Mouse (Mus musculus) kidney, postnatal 36 days (tissue): ENCODE data around the gene Nol11.

ENCODE experiments used
- DNase-seq, 2 experiments: peaks; one replicate each; pipeline ENCODE4 v3.0.0; 2021 to 2022; ENCODE audit warnings: mixed read lengths in 2 of 2

Gene Nol11

GRCm38 (mm10) chr11:107188565-107189552 lies at the start of gene Nol11:
Gene Nol11, minus strand, starts transcription at chr11:107189381.
- peak; percentile 99 for DNase-seq

GRCm38 (mm10) chr11:107238506-107238905 lies 49.3 kb upstream of the Nol11 start:
- no peak for DNase-seq

DNA sequence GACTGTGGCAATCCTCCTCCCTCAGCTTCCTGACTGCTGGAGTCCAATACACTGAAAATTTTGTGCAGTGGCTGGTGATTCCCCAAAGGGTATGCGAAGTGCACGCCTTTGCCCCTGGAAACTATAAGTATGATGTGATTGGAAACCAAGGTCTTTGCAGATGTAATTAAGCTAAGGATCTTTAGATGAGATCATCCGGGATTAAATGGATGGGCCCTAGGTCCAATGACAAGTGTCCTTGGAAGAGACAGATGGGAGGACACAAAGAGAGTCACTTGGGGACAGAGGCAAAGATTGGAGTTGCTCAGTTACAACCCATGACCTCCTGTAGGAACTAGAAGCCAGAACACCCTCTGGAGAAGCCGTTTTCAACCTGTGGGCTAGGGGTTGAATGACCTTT lies 48.4 kb upstream of the Nol11 start:
- DNase-seq: no peak

DNA sequence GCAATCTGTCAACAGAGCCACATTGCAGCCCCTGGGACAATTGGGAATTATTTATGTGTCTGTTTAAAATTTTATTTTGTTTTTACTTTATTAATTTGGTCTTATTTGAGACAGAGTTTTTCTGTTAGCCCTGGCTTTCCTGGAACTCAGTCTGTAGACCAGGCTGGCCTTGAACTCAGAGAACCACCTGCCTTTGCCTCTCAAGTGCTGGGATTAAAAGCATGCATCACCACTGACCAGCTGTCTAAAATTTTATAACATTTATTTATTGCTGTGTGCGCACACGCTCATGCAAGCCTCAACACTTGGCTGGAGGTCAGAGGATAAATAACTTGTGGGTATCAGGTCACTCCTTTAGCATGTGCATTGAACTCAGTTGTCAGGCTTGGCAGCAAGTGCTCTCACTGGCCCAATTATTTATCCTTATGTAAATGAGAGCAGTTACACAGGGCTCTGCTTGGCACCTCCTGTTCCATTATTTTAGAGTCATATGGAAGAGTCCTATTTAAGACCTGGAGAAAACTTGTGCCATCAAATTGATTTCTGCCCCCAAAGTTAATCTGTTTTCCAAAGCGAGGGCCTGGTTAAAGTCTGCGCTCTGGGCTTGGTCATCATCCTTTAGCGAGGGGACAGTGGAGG lies 44.2 kb upstream of the Nol11 start:
- no peak for DNase-seq

DNA sequence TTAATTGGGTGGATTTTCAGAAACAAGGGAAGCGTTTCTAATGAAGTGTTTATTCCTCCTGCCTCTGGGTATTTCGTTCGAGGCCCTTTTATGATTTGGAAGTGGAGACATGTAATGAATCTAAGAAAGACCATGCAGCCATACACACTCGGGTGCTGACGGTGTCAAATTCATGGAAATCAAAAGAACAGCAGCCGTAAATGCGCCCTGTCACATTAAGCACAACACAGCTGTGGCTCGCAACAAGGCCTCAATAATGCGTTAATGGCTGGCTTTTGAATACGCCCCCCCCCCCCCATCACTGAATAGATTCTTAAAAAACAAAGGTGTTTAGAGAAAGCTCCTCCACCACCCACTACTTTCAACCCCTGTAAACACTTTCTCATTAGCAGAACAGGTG lies 40.9 kb upstream of the Nol11 start:
- no peak for DNase-seq

GRCm38 (mm10) chr11:107226431-107226830 lies 37.2 kb upstream of the Nol11 start:
- DNase-seq: no peak

- DNase-seq: no peak
Observed at GRCm38 (mm10) chr11:107226013-107226412, 36.8 kb upstream of the Nol11 start.

DNA sequence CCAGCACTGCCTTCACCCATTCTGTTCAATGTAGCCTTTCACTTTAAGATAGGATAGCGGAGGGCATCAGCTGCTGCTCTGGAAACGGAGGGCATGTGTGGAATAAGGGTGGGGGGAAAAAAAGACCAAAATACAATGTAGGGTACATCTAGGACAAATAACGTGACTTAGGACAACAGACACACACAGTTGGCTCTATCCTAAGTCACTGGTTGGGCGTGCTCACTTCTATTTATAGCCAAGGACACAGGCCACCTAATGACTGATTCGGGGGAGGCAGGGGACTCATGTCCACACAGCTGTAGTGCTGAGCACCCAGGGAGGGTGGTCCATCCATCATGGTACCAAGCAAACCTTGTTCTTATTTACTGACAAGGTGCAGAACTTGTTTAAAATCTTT lies 36.1 kb upstream of the Nol11 start:
- DNase-seq: no peak

GRCm38 (mm10) chr11:107223667-107224214 lies 34.6 kb upstream of the Nol11 start:
- DNase-seq: no peak

- peak in 1 of 2 experiments; percentile 37 for DNase-seq
Observed at GRCm38 (mm10) chr11:107223169-107223561, 34.0 kb upstream of the Nol11 start.

DNA sequence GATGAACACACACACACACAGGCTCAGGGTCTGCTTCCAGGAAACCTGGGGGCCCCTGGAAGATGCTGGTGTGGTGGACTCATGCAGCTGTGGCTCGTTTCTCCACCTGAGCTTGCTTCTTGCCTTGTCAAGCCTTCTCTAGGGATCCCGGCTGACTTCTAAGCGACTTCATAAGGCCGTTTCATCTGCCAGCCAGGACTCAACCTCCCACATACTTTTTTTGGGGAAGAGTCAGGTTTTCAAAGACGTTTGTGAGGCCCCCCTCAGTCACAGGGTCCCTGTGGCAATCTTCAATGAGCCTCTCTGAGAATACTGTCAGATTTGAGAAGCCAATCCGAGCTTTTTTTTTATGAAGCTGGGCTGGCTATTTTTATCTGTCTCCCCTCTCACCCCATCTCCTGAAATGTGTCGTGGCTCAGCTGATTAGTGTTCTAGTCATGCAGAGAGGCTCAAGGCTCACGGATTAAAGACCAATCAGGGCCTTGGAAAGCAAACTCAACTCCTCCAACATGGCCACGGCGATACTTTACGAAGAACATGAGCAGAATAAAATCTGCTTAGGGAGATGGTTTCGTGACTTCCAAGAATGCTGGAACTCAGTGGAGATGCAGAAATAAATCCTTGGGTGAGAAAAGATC lies 33.5 kb upstream of the Nol11 start:
- no peak for DNase-seq

- DNase-seq: no peak
Observed at GRCm38 (mm10) chr11:107215111-107215510, 25.9 kb upstream of the Nol11 start.

- peak; percentile 25 to 35 for DNase-seq
Observed at GRCm38 (mm10) chr11:107213745-107214144, 24.6 kb upstream of the Nol11 start.

DNA sequence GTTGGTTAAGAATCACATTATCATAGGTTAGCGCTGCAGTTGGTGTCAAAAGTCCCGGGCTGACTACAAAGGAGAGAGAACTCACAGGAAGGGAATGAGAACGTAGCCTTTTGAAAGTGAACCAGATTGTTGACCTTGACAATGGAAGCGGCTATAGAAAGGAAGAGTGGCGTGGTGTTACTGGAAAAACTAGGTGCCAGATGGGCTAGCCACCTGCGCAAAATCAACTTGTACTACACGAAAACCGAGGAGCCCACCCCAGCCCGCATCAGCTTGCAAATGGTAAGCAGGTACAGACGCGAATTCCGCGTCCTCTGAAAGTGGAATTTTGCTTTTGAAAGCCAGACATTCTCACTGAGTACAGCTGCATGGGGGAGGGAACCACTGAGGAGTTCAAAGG lies 20.6 kb upstream of the Nol11 start:
- no peak for DNase-seq

DNA sequence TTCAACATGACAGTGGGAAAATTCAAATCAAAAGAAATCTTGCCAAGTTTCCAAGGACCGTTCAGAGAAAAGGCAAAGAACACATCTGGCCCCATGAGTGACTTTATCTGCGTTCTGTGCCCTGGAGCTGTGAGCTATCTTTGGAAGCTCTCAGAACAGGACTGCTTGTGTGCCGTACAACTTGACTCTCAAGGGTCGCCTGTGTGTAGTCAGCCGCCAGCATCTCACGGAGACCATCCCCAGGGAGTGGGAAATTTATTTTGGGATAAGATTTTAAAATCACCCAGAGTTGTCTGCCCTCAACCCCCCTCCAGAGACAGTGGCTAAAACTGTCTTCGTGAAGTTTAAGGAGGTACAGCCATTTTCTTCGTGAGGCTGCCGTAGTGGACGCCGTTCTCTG lies 12.6 kb upstream of the Nol11 start:
- no peak for DNase-seq

GRCm38 (mm10) chr11:107199281-107199680 lies 10.1 kb upstream of the Nol11 start:
- no peak for DNase-seq

- DNase-seq: no peak
Observed at GRCm38 (mm10) chr11:107195334-107195733, 6.2 kb upstream of the Nol11 start.

DNA sequence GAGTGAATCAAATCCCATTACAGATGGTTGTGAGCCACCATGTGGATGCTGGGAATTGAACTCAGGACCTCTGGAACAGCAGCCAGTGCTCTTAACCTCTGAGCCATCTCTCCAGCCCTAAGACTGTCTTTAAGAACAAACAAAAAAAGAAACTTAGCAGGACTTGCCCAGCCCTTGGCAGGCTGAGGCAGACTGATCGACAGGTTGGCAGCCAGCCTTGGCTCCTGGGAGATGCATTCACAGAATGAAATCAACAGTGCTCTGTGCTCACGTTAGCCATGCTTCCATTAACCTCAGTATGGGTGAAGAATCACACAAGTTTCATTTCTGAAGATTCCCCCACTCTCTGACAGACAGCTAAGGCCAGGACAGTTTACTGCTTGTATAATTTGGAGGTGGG lies 1.2 kb upstream of the Nol11 start:
- DNase-seq: peak in 1 of 2 experiments; percentile 14

DNA sequence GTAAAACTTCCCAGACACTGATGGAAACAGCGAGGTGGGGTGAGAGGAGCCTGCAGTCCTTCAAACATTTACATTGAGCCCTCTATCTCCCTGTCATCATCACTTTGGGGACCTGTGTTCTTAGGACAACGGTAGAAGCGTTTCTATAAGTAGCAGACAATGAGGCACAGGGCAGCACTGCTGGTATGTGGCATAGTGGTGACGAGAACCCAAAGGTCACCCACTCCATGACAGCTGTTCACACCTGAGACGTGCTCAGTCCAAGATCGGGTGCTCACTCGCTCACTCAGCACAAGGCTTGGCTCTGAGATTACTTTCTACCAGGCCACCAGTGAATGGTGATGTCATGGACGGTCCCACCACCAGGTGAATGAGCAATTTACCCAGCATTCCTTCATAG lies 5.4 kb downstream of the Nol11 start:
- no peak for DNase-seq

- no peak for DNase-seq
Observed at GRCm38 (mm10) chr11:107161215-107161614, 28.0 kb downstream of the Nol11 start.

DNA sequence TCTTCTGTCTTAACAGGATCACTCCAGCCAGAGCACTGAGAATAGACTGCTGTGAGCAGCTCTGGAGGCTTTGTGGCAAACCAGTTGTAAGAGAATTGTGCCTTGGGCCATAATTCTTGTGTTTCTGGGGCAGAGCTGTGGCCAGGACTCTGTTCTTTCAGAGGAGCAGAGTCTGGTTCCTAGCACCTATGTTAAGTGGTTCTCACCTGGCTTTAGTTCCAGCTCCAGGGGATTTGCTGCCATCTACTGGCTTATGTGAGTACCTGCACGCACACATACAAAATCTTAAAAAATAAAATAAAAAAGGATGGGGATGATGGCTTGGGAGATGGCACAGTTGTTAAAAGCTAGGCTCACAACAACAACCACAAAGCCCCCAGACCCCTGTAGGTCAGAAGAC lies 30.1 kb downstream of the Nol11 start:
- DNase-seq: peak in 1 of 2 experiments; percentile 12

GRCm38 (mm10) chr11:107156977-107157642 lies 32.1 kb downstream of the Nol11 start:
- no peak for DNase-seq

DNA sequence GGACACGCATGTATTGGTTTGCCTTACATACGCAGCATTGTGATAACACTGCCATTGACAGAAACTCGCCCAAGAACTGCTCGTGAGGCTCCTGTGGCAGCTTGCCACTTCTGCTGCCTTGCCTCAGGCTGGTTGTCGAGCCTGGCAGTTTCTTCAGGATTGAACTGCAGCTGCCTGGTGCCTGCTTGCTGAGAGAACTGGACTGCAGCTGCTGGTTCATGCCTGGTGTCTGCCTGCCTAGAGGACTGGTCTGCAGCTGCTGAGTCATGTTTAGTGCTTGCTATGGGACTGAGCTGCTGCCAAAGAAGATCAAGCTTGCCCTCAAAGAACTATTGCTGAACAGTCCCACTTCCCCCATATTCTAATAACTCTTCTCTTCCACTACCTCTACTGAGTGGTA lies 33.9 kb downstream of the Nol11 start:
- DNase-seq: no peak
